Mouse (Mus musculus) midbrain, embryonic 15.5 days (tissue): ENCODE measurements around the gene Hist1h4d. TPM values are rescaled to one million over a fixed set of nuclear protein-coding genes. Genes with fewer than 3 reads are reported as not detected.
A peak's percentile ranks its signal among the peaks of the same experiment; 100 is the strongest.
"Not testable (repeated sequence)": the region's sequence is repeated elsewhere in the genome, so short reads cannot be mapped to it uniquely, and the experiment has no call there.

Experiments used
- ATAC-seq: fragments of 200-750 bp; cut with Nextera tagmentation; replicated peaks from 2 replicates; pipeline ENCODE4 v1.8.0; 2017; ENCODE audit warnings: moderate TSS enrichment
- H3K27ac ChIP-seq: fragments of 300-500 bp; sonication (generic); 2 replicates; pipeline ENCODE4 v1.5.1; 2015; ENCODE audit warnings: mild to moderate bottlenecking, inconsistent platforms
- H3K27me3 ChIP-seq: fragments of 300-500 bp; sonication (generic); replicated peaks from 2 replicates; pipeline ENCODE4 v1.6.1; 2015; ENCODE audit warnings: inconsistent platforms
- H3K36me3 ChIP-seq: fragments of 300-500 bp; sonication (generic); replicated peaks from 2 replicates; pipeline ENCODE4 v1.6.1; 2015; ENCODE audit warnings: inconsistent platforms
- H3K4me1 ChIP-seq: fragments of 300-500 bp; sonication (generic); 2 replicates; pipeline ENCODE4 v1.6.1; 2015; ENCODE audit warnings: inconsistent platforms
- H3K4me2 ChIP-seq: fragments of 300-500 bp; sonication (generic); 2 replicates; pipeline ENCODE4 v1.6.1; 2015; ENCODE audit warnings: inconsistent platforms, mild to moderate bottlenecking, moderate library complexity
- H3K4me3 ChIP-seq: fragments of 300-500 bp; sonication (generic); 2 replicates; pipeline ENCODE4 v1.5.1; 2015; ENCODE audit warnings: mild to moderate bottlenecking, inconsistent platforms
- H3K9ac ChIP-seq: fragments of 300-500 bp; sonication (generic); 2 replicates; pipeline ENCODE4 v1.6.1; 2015; ENCODE audit warnings: mild to moderate bottlenecking, inconsistent platforms
- H3K9me3 ChIP-seq: fragments of 300-500 bp; sonication (generic); 2 replicates; pipeline ENCODE4 v1.6.1; 2016; ENCODE audit warnings: inconsistent platforms
- WGBS: fragments of 180-500 bp; shearing (Covaris S2); methylation state at CpG from one replicate; pipeline ENCODE4 v1.1.7; 2015; ENCODE audit warnings: mixed read lengths; 5-methylcytosine and 5-hydroxymethylcytosine counted together
- polyA plus RNA-seq: library from polyadenylated mRNA; unstranded; fragments of >200 nt; fragmentation: Nextera tagmentation; extraction: Ambion mirVana; gene quantifications from 2 replicates; pipeline ENCODE4 v1.2.1, GENCODE M21; 2015

Gene Hist1h4d
- polyA plus RNA-seq, 1 experiment from 2014 or later = 34.2 TPM

- WGBS = under 1% methylated on average over 54 of the region's 54 CpGs
- Histone ChIP-seq H3K4me3 (peak overlapping the region; percentile 51), H3K4me1 (peaks cover 34% of the 10 kb centered on the region), H3K9ac (peak overlapping the region; percentile 53), H3K4me2 (peak overlapping the region; percentile 99), H3K36me3 (no peaks in the 10 kb centered on the region), H3K27me3 (no peaks in the 10 kb centered on the region), H3K27ac (peak overlapping the region; percentile 85), H3K9me3 (no peaks in the 10 kb centered on the region)
- ATAC-seq = peak; percentile 72
Observed at GRCm38 (mm10) chr13:23554925-23555838, 26.2 kb upstream of the Hist1h4d start.

- peak; percentile 84 for ATAC-seq
- Histone ChIP-seq H3K27me3 (no peaks in the 10 kb centered on the region), H3K4me2 (peak overlapping the region; percentile 99), H3K9ac (peak overlapping the region; percentile 53), H3K9me3 (no peaks in the 10 kb centered on the region), H3K4me1 (peaks cover 32% of the 10 kb centered on the region), H3K4me3 (peak overlapping the region; percentile 51), H3K36me3 (no peaks in the 10 kb centered on the region), H3K27ac (peak overlapping the region; percentile 85)
- WGBS = under 1% methylated on average over 18 of the region's 18 CpGs
Observed at GRCm38 (mm10) chr13:23555839-23556416, 25.5 kb upstream of the Hist1h4d start.

- Histone ChIP-seq H3K4me1 (peaks cover 27% of the 10 kb centered on the region), H3K36me3 (no peaks in the 10 kb centered on the region), H3K27me3 (no peaks in the 10 kb centered on the region), H3K4me2 (peak overlapping the region; percentile 99; the same call in 1 of the 2 replicates), H3K9ac (no peak overlapping the region), H3K27ac (no peak overlapping the region), H3K9me3 (no peaks in the 10 kb centered on the region), H3K4me3 (no peak overlapping the region)
- WGBS = 60% methylated on average over 3 of the region's 3 CpGs
- no peak for ATAC-seq
Observed at GRCm38 (mm10) chr13:23556906-23557305, 24.5 kb upstream of the Hist1h4d start.

GRCm38 (mm10) chr13:23560699-23561098 lies 20.7 kb upstream of the Hist1h4d start:
- not testable (repeated sequence) for H3K9me3 ChIP-seq, H3K36me3 ChIP-seq, ATAC-seq, H3K4me3 ChIP-seq, H3K4me2 ChIP-seq, H3K27me3 ChIP-seq, H3K9ac ChIP-seq, H3K27ac ChIP-seq
- 17% methylated on average over 2 of the region's 2 CpGs for WGBS
- peaks cover 15% of the 10 kb centered on the region for H3K4me1 ChIP-seq

DNA sequence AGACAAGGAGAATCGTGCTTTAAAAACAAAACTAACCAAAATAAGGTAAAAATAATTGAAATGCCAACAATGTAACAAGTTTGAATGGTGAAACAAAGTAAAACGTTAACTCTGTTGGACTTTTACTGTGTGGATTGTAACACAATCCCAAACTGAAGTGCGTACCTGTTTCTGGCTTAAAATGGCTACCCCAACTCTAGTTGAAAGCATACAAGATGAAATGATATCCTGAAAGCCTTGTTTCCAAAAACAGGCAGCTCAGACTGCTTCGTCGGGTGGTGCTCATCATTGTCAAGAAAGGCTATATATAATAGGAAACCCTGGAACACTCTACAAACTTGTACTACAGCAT lies 19.9 kb upstream of the Hist1h4d start:
- peak overlapping the region; percentile 55 for H3K9ac ChIP-seq
- H3K27me3 ChIP-seq, ATAC-seq, H3K36me3 ChIP-seq, H3K9me3 ChIP-seq: not testable (repeated sequence)
- peak overlapping the region; percentile 49 for H3K4me3 ChIP-seq
- H3K4me2 ChIP-seq = peak overlapping the region; percentile 70
- peaks cover 12% of the 10 kb centered on the region for H3K4me1 ChIP-seq
- peak overlapping the region; percentile 97 for H3K27ac ChIP-seq
- WGBS = 0% methylated on average over 2 of the region's 5 CpGs

DNA sequence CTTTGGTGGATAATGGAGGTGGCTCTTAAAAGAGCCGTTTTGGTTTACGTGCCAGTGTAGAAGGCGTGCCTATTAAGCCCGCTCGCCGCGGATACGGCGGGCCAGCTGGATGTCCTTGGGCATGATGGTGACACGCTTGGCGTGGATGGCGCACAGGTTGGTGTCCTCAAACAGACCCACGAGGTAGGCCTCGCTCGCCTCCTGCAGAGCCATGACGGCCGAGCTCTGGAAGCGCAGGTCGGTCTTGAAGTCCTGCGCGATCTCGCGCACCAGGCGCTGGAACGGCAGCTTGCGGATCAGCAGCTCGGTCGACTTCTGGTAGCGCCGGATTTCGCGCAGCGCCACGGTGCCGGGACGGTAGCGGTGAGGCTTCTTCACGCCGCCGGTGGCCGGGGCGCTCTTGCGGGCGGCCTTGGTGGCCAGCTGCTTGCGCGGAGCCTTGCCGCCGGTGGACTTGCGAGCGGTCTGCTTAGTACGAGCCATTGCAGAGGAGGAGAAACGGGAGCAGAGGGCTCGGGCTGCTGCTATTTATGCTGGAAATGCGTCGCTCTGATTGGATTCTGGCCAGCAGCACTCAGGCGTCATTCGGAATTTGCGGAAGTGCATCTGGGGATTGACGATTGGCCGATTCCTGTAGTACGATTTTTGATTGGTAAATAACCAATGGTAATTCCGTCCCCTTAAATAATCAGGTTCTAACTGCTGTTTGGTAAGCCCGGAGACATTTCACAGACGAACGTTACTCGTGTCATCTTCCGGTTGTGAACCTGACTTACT lies 19.3 kb upstream of the Hist1h4d start, which contains the start of gene Hist1h3e:
TSS of gene Hist1h3e (minus strand) at position 487 of the 777 bp plus-strand sequence.
- peak; percentile 97 for ATAC-seq
- H3K27ac ChIP-seq = peak within 1 kb of the TSS; percentile 97
- H3K4me3 ChIP-seq = peak within 1 kb of the TSS; percentile 49
- H3K9ac ChIP-seq = peak within 1 kb of the TSS; percentile 55
- not testable (repeated sequence) for H3K36me3 ChIP-seq, H3K9me3 ChIP-seq, H3K4me1 ChIP-seq, H3K27me3 ChIP-seq
- peak within 1 kb of the TSS; percentile 70 for H3K4me2 ChIP-seq
- under 1% methylated on average over 58 of the region's 67 CpGs for WGBS

DNA sequence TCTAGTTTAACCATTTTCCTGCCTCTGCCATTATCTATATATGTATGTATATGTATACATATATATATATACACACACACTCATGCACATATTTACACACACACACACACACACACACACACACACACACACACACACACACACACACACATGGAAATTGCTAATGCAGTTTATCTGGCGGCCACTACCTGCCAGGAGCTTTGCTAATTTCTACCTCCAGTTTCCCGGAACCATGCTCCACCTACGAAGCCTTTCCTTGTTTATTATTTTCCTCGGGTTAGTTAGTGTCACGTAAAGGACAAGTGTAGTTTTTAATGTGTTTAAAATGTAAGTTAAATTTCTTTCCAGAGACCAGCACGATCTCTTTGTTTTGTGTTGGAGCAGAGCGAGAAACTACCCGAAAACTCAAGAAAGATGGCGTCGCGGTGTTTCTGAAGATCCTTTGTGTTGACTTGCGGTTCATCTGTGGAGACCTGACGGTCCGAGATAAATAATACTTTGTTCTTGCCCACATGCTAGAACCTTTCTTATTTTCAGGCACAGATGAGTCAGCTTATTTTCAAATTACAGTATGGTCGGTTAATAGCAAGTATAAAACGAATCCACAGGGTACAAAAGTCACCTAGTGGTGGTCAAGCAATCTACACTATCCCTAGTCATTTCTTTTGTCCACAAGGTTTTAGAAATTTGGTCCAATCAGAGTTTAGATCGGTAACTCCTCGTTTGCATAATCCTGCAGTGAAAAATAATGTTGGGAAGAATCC lies 18.5 kb upstream of the Hist1h4d start:
- under 1% methylated on average over 18 of the region's 18 CpGs for WGBS
- Histone ChIP-seq H3K27me3 (no peaks in the 10 kb centered on the region), H3K4me1 (peaks cover 9% of the 10 kb centered on the region), H3K36me3 (no peaks in the 10 kb centered on the region), H3K9me3 (no peaks in the 10 kb centered on the region), H3K27ac (peak overlapping the region; percentile 97), H3K4me2 (peak overlapping the region; percentile 70), H3K9ac (peak overlapping the region; percentile 45), H3K4me3 (peak overlapping the region; percentile 49)
- peak; percentile 65 for ATAC-seq

GRCm38 (mm10) chr13:23564482-23564881 lies 16.9 kb upstream of the Hist1h4d start:
- Histone ChIP-seq H3K36me3 (no peaks in the 10 kb centered on the region), H3K27me3 (no peaks in the 10 kb centered on the region), H3K4me2 (no peak overlapping the region), H3K27ac (peak overlapping the region; percentile 97; the same call in 1 of the 2 replicates), H3K4me1 (peaks cover 9% of the 10 kb centered on the region), H3K9me3 (no peaks in the 10 kb centered on the region), H3K4me3 (no peak overlapping the region), H3K9ac (no peak overlapping the region)
- ATAC-seq = no peak
- 96% methylated on average over 2 of the region's 2 CpGs for WGBS

DNA sequence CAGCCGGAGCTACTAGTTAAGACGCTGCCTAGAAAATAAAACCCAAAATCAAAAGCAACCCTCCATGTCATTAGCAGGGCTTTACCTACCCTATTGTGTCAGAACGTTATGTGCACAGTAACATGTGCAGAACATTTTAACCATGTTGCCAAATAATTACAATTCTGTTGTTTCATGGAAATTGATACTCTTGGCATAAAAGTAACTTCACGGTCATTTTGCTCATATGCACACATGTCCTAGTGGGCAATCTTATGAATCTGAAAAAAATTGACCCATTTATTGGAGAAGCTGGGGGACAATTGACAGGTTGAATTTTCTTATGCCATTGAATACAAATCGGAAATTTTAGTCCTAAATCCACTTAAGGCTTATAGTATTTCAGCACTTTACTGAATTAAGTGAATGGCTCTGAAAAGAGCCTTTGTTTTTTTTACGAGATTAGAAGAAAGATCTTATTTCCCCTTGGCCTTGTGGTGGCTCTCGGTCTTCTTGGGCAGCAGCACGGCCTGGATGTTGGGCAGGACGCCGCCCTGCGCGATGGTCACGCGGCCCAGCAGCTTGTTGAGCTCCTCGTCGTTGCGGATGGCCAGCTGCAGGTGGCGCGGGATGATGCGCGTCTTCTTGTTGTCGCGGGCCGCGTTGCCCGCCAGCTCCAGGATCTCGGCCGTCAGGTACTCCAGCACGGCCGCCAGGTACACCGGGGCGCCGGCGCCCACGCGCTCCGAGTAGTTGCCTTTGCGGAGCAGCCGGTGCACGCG lies 11.0 kb upstream of the Hist1h4d start:
- H3K9me3 ChIP-seq, H3K36me3 ChIP-seq, H3K27me3 ChIP-seq: not testable (repeated sequence)
- WGBS = 1% methylated on average over 27 of the region's 41 CpGs
- Histone ChIP-seq H3K27ac (peak overlapping the region; percentile 96), H3K9ac (peak overlapping the region; percentile 41), H3K4me2 (peak overlapping the region; percentile 75), H3K4me3 (peak overlapping the region; percentile 45), H3K4me1 (peaks cover 27% of the 10 kb centered on the region)
- ATAC-seq = peak; percentile 38; the same call in 1 of the 2 replicates

- H3K4me3 ChIP-seq = peak within 1 kb of the TSS; percentile 45
- WGBS = under 1% methylated on average over 18 of the region's 18 CpGs
- no peaks in the 10 kb centered on the region for H3K27me3 ChIP-seq
- H3K4me1 ChIP-seq = peaks cover 28% of the 10 kb centered on the region
- ATAC-seq = peak; percentile 95
- peak within 1 kb of the TSS; percentile 96 for H3K27ac ChIP-seq
- H3K36me3 ChIP-seq = no peaks in the 10 kb centered on the region
- H3K9me3 ChIP-seq = no peaks in the 10 kb centered on the region
- H3K9ac ChIP-seq = peak within 1 kb of the TSS; percentile 65
- H3K4me2 ChIP-seq = peak within 1 kb of the TSS; percentile 75
Observed at GRCm38 (mm10) chr13:23571022-23571503, 10.3 kb upstream of the Hist1h4d start, which contains the start of the genes Hist1h2ae and Hist1h2bg. Gene Hist1h2ae (minus strand): TSS chr13:23571220. Gene Hist1h2bg (plus strand): TSS chr13:23571396.
